Mouse (Mus musculus) heart, embryonic 13.5 days (tissue): ENCODE measurements at regions not wholly inside any gene's neighbourhood (a gene's known extent, or its start where the extent isn't known, plus 50 kb on each side); places are given as distances from the start of the nearest gene placed in this dataset.

ENCODE experiments used
- ATAC-seq: fragments of 200-750 bp; cut with Nextera tagmentation; 2 replicates; pipeline ENCODE4 v1.8.0; 2017; ENCODE audit warnings: moderate TSS enrichment; ENCODE audit not compliant: insufficient number of reproducible peaks, low FRiP score, low TSS enrichment; ENCODE audit errors: extremely low read depth
- H3K27ac ChIP-seq: fragments of 300-500 bp; sonication (generic); replicated peaks from 2 replicates; pipeline ENCODE4 v1.5.1; 2015; ENCODE audit warnings: moderate library complexity, mild to moderate bottlenecking, inconsistent platforms
- H3K27me3 ChIP-seq: fragments of 300-500 bp; sonication (generic); replicated peaks from 2 replicates; pipeline ENCODE4 v1.6.1; 2015; ENCODE audit warnings: mild to moderate bottlenecking, inconsistent platforms
- H3K36me3 ChIP-seq: fragments of 300-500 bp; sonication (generic); 2 replicates; pipeline ENCODE4 v1.6.1; 2015; ENCODE audit warnings: mild to moderate bottlenecking, inconsistent platforms
- H3K4me1 ChIP-seq: fragments of 300-500 bp; sonication (generic); 2 replicates; pipeline ENCODE4 v1.6.1; 2015; ENCODE audit warnings: inconsistent platforms
- H3K4me2 ChIP-seq: fragments of 300-500 bp; sonication (generic); 2 replicates; pipeline ENCODE4 v1.6.1; 2015; ENCODE audit warnings: inconsistent platforms, mild to moderate bottlenecking, moderate library complexity
- H3K4me3 ChIP-seq: fragments of 300-500 bp; sonication (generic); 2 replicates; pipeline ENCODE4 v1.5.1; 2015; ENCODE audit warnings: moderate library complexity, mild to moderate bottlenecking, inconsistent platforms
- H3K9ac ChIP-seq: fragments of 300-500 bp; sonication (generic); 2 replicates; pipeline ENCODE4 v1.6.1; 2015; ENCODE audit warnings: inconsistent platforms, mild to moderate bottlenecking, moderate library complexity
- H3K9me3 ChIP-seq: fragments of 300-500 bp; sonication (generic); 2 replicates; pipeline ENCODE4 v1.6.1; 2016; ENCODE audit warnings: inconsistent platforms
- whole genome bisulfite sequencing: fragments of 180-500 bp; shearing (Covaris S2); methylation state at CpG from one replicate; pipeline ENCODE4 v1.1.7; 2015; ENCODE audit warnings: mixed read lengths; 5-methylcytosine and 5-hydroxymethylcytosine counted together

GRCm38 (mm10) chr13:28663459-28663858, 290.1 kb downstream of the Sox4 start:
- WGBS, result 10% methylated on average over 5 of the region's 5 CpGs
- Histone ChIP-seq H3K9ac (no peak overlapping the region), H3K4me2 (no peak overlapping the region), H3K36me3 (no peaks in the 10 kb centered on the region), H3K4me3 (no peak overlapping the region), H3K9me3 (no peaks in the 10 kb centered on the region), H3K27me3 (no peaks in the 10 kb centered on the region), H3K4me1 (peaks cover 48% of the 10 kb centered on the region), H3K27ac (no peak overlapping the region)
- ATAC-seq, result no peak

GRCm38 (mm10) chr13:28662316-28662752, 291.2 kb downstream of the Sox4 start:
- ATAC-seq, result no peak
- Histone ChIP-seq H3K27me3 (no peaks in the 10 kb centered on the region), H3K36me3 (no peaks in the 10 kb centered on the region), H3K4me2 (no peak overlapping the region), H3K9ac (no peak overlapping the region), H3K4me3 (no peak overlapping the region), H3K27ac (no peak overlapping the region), H3K4me1 (peaks cover 45% of the 10 kb centered on the region), H3K9me3 (no peaks in the 10 kb centered on the region)
- 57% methylated on average over 3 of the region's 3 CpGs for WGBS

- Histone ChIP-seq H3K27me3 (no peaks in the 10 kb centered on the region), H3K27ac (no peak overlapping the region), H3K9me3 (no peaks in the 10 kb centered on the region), H3K4me3 (no peak overlapping the region), H3K36me3 (no peaks in the 10 kb centered on the region), H3K9ac (no peak overlapping the region), H3K4me2 (no peak overlapping the region), H3K4me1 (peaks cover 31% of the 10 kb centered on the region)
- no peak for ATAC-seq
- WGBS, result 84% methylated on average over 2 of the region's 2 CpGs
These were observed 293.4 kb downstream of the Sox4 start for GRCm38 (mm10) chr13:28660151-28660550.

GRCm38 (mm10) chr13:28658652-28659051, 294.9 kb downstream of the Sox4 start:
- no peak for ATAC-seq
- WGBS, result 60% methylated on average over 5 of the region's 5 CpGs
- H3K4me3 ChIP-seq, result no peak overlapping the region
- H3K27ac ChIP-seq, result no peak overlapping the region
- no peaks in the 10 kb centered on the region for H3K27me3 ChIP-seq
- H3K36me3 ChIP-seq, result no peaks in the 10 kb centered on the region
- no peak overlapping the region for H3K4me2 ChIP-seq
- H3K4me1 ChIP-seq, result peaks cover 23% of the 10 kb centered on the region
- no peak overlapping the region for H3K9ac ChIP-seq
- H3K9me3 ChIP-seq, result no peaks in the 10 kb centered on the region

GRCm38 (mm10) chr13:28654883-28655282, 298.6 kb downstream of the Sox4 start:
- ATAC-seq, result no peak
- Histone ChIP-seq H3K36me3 (no peaks in the 10 kb centered on the region), H3K27me3 (no peaks in the 10 kb centered on the region), H3K4me1 (peaks cover 28% of the 10 kb centered on the region), H3K9me3 (no peaks in the 10 kb centered on the region), H3K9ac (no peak overlapping the region), H3K27ac (no peak overlapping the region), H3K4me3 (no peak overlapping the region), H3K4me2 (no peak overlapping the region)

- Histone ChIP-seq H3K4me2 (no peak overlapping the region), H3K4me1 (peaks cover 28% of the 10 kb centered on the region), H3K36me3 (no peaks in the 10 kb centered on the region), H3K27me3 (no peaks in the 10 kb centered on the region), H3K9ac (no peak overlapping the region), H3K4me3 (no peak overlapping the region), H3K9me3 (no peaks in the 10 kb centered on the region), H3K27ac (no peak overlapping the region)
- WGBS, result 56% methylated on average over 4 of the region's 4 CpGs
- no peak for ATAC-seq
These were observed 300.2 kb downstream of the Sox4 start for GRCm38 (mm10) chr13:28653362-28653761.

- H3K4me2 ChIP-seq, result no peak overlapping the region
- H3K4me1 ChIP-seq, result peaks cover 28% of the 10 kb centered on the region
- H3K27me3 ChIP-seq, result no peaks in the 10 kb centered on the region
- no peak overlapping the region for H3K9ac ChIP-seq
- H3K36me3 ChIP-seq, result no peaks in the 10 kb centered on the region
- 81% methylated on average over 2 of the region's 2 CpGs for WGBS
- no peak for ATAC-seq
- H3K4me3 ChIP-seq, result no peak overlapping the region
- no peaks in the 10 kb centered on the region for H3K9me3 ChIP-seq
- 0 out of 2 replicates have a peak overlapping the region, but pooled peaks have one; percentile 1 for H3K27ac ChIP-seq
These were observed 301.7 kb downstream of the Sox4 start for GRCm38 (mm10) chr13:28651810-28652209.

GRCm38 (mm10) chr13:28645881-28646280, 307.6 kb downstream of the Sox4 start:
- Histone ChIP-seq H3K4me3 (no peak overlapping the region), H3K4me2 (no peak overlapping the region), H3K4me1 (peaks cover 6% of the 10 kb centered on the region; the same call in 1 of the 2 replicates), H3K27ac (0 out of 2 replicates have a peak overlapping the region, but pooled peaks have one; percentile 6), H3K27me3 (no peaks in the 10 kb centered on the region), H3K9ac (no peak overlapping the region), H3K9me3 (no peaks in the 10 kb centered on the region), H3K36me3 (no peaks in the 10 kb centered on the region)
- no peak for ATAC-seq
- 51% methylated on average over 4 of the region's 4 CpGs for WGBS

GRCm38 (mm10) chr13:28644846-28645574, 308.5 kb downstream of the Sox4 start:
- Histone ChIP-seq H3K27me3 (no peaks in the 10 kb centered on the region), H3K9ac (no peak overlapping the region), H3K4me1 (peaks cover 5% of the 10 kb centered on the region; the same call in 1 of the 2 replicates), H3K4me3 (no peak overlapping the region), H3K36me3 (no peaks in the 10 kb centered on the region), H3K4me2 (no peak overlapping the region), H3K27ac (no peak overlapping the region), H3K9me3 (no peaks in the 10 kb centered on the region)
- 72% methylated on average over 3 of the region's 3 CpGs for WGBS
- no peak for ATAC-seq

GRCm38 (mm10) chr13:28640826-28641225, 312.7 kb downstream of the Sox4 start:
- WGBS, result 74% methylated on average over 1 of the region's 1 CpGs
- no peak overlapping the region for H3K9ac ChIP-seq
- no peak overlapping the region for H3K4me3 ChIP-seq
- H3K9me3 ChIP-seq, result no peaks in the 10 kb centered on the region
- ATAC-seq, result no peak
- peaks cover 1% of the 10 kb centered on the region; the same call in 1 of the 2 replicates for H3K4me1 ChIP-seq
- no peaks in the 10 kb centered on the region for H3K36me3 ChIP-seq
- no peaks in the 10 kb centered on the region for H3K27me3 ChIP-seq
- no peak overlapping the region for H3K27ac ChIP-seq
- H3K4me2 ChIP-seq, result no peak overlapping the region

GRCm38 (mm10) chr13:28635230-28635950, 318.1 kb downstream of the Sox4 start:
- Histone ChIP-seq H3K9me3 (no peaks in the 10 kb centered on the region), H3K4me3 (no peak overlapping the region), H3K27me3 (no peaks in the 10 kb centered on the region), H3K27ac (peak overlapping the region; percentile 40; the same call in 1 of the 2 replicates), H3K4me2 (no peak overlapping the region), H3K4me1 (peaks cover 27% of the 10 kb centered on the region), H3K9ac (no peak overlapping the region), H3K36me3 (no peaks in the 10 kb centered on the region)
- WGBS, result 25% methylated on average over 3 of the region's 3 CpGs
- ATAC-seq, result no peak
